Mouse (Mus musculus): Measurements from ENCODE around the gene Erich4.
"Not testable (repeated sequence)": the region's sequence is repeated elsewhere in the genome, so short reads cannot be mapped to it uniquely, and the experiment has no call there.

The Erich4 gene

GRCm38 (mm10) chr7:25582301-25582810 lies 33.3 kb downstream of the Erich4 start:
- no peak for DNase-seq (ENCODE audit: low read depth in 2 of 2, low spot score in 2 of 2)

- DNase-seq (ENCODE audit: low read depth in 2 of 2, low spot score in 2 of 2) = no peak
These were observed 36.3 kb downstream of the Erich4 start for GRCm38 (mm10) chr7:25579441-25579840.

GRCm38 (mm10) chr7:25576793-25577437 lies 38.8 kb downstream of the Erich4 start:
- peak; percentile 17 to 30 for DNase-seq (ENCODE audit: low read depth in 2 of 2, low spot score in 2 of 2)

- peak in 1 of 2 experiments; percentile 21 for DNase-seq (ENCODE audit: low read depth in 2 of 2, low spot score in 2 of 2)
These were observed 39.4 kb downstream of the Erich4 start for GRCm38 (mm10) chr7:25576308-25576707.

DNA sequence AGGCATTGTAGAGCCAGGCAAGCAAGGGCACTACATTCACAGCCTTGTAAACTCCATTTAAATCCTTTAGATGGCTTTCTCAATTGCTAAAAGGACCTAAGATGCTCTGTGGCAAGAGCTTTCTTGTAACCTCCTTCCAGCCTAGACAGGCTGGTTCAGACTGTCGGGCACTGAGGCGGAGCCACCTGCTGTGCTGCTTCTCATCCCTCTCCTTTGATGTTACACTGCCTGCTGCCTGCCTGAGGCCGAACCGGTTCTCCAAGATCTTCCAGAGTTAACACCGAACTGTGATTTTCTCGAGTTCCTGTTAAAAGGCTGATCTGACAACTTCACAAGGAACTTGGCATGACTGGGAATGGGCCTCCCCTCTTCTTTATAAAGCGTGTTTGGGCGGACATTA lies 39.8 kb downstream of the Erich4 start:
- no peak for DNase-seq (ENCODE audit: low read depth in 2 of 2, low spot score in 2 of 2)

DNA sequence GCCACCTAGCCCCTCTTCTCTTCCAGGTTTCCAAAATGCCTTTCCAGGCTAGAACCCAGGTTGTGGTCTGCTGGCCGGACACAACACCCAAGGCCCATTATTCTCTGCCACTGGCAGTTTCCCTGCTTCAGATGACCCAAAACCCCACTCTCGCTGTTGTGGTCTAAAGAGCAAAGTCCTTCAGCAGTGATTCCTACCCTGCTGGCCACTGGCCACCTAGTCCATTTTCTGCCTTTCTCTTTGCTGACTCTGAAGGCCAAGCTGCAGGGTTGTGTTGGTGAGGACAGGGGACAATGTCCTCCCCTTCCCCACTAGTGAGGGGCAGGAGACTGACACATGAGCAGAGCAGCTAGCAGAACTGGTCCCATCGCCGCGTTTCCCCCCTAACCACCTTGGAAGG lies 40.6 kb downstream of the Erich4 start:
- no peak for DNase-seq (ENCODE audit: low read depth in 2 of 2, low spot score in 2 of 2)

DNA sequence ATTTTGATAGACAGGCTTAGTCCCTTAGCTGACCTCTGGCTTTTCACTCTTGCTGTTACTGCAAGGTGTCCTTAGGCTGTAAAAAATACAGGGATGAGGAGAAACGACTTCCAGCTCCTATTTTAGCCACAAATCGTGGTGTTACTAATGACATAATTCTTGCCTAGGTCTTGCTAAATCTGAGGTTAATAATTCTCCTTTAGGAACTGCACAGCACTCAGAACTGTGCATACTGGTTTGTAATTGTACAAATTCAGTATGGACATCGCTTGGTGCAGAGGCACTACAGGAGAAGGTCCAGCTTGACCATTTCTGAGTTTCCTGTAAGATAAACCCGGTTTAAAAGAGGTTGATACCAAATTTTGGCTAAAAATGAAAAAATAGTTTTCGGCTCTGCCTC lies 41.9 kb downstream of the Erich4 start:
- DNase-seq (ENCODE audit: low read depth in 2 of 2, low spot score in 2 of 2) = not testable (repeated sequence)

DNA sequence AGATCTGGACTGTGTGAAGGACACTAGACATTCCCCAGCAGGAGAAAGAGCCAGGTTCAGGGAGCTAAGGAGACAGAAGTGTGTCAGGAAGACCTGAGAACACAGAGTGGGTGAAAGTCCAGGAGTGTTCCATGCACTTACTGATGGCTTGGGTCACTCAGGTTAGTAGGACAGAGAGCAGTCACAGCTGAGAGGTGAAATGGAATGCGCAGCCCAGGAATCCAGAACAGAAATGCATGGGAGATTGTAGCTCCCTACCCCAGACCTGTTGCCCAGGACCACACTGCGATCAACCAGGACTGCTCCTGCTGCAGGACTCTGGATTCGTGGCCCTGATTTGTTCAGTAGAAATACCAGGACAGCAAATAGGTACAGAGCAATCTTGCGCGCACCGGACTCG lies 47.0 kb downstream of the Erich4 start:
- no peak for DNase-seq (ENCODE audit: low read depth in 2 of 2, low spot score in 2 of 2)
